Mouse (Mus musculus) heart, postnatal 0 days (tissue): ENCODE measurements around the gene Dapl1. TPM values are rescaled to one million over a fixed set of nuclear protein-coding genes. Genes with fewer than 3 reads are reported as not detected.

Experiments
- ATAC-seq: fragments of 200-750 bp; cut with Nextera tagmentation; 2 replicates; pipeline ENCODE4 v1.8.0; 2017; ENCODE audit warnings: low read depth, moderate number of reproducible peaks, moderate library complexity; ENCODE audit not compliant: insufficient read depth
- DNase-seq: peaks from one replicate; pipeline ENCODE4 v3.0.0-alpha.2; 2016; ENCODE audit warnings: low spot score
- H3K27ac ChIP-seq: fragments of 300-500 bp; sonication (generic); 2 replicates; pipeline ENCODE4 v1.5.1; 2014; ENCODE audit warnings: low read depth, mild to moderate bottlenecking
- H3K27me3 ChIP-seq: fragments of 300-500 bp; sonication (generic); 2 replicates; pipeline ENCODE4 v1.6.1; 2014; ENCODE audit warnings: low read length, mixed read lengths; ENCODE audit not compliant: control insufficient read depth, insufficient read depth
- H3K36me3 ChIP-seq: fragments of 300-500 bp; sonication (generic); replicated peaks from 2 replicates; pipeline ENCODE4 v1.6.1; 2014; ENCODE audit warnings: low read length, mixed read lengths; ENCODE audit not compliant: control insufficient read depth, insufficient read depth
- H3K4me1 ChIP-seq: fragments of 300-500 bp; sonication (generic); 2 replicates; pipeline ENCODE4 v1.6.1; 2014; ENCODE audit warnings: antibody characterized with exemption; ENCODE audit not compliant: control insufficient read depth, insufficient read depth
- H3K4me2 ChIP-seq: fragments of 300-500 bp; sonication (generic); 2 replicates; pipeline ENCODE4 v1.6.1; 2014; ENCODE audit warnings: low read depth, mild to moderate bottlenecking, low read length, moderate library complexity
- H3K4me3 ChIP-seq: fragments of 300-500 bp; sonication (generic); 2 replicates; pipeline ENCODE4 v1.5.1; 2014; ENCODE audit warnings: low read depth, low read length
- H3K9ac ChIP-seq: fragments of 300-500 bp; sonication (generic); replicated peaks from 2 replicates; pipeline ENCODE4 v1.6.1; 2014; ENCODE audit warnings: low read depth, low read length, mixed read lengths
- H3K9me3 ChIP-seq: fragments of 300-500 bp; sonication (generic); replicated peaks from 2 replicates; pipeline ENCODE4 v1.6.1; 2016; ENCODE audit warnings: low read length; ENCODE audit not compliant: control insufficient read depth
- CTCF ChIP-seq: IDR thresholded peaks from 2 replicates; pipeline ENCODE4 v1.5.1; 2016; ENCODE audit warnings: antibody characterized with exemption, control low read depth, low read depth
- EP300 ChIP-seq: IDR thresholded peaks from 2 replicates; pipeline ENCODE4 v1.6.1; 2016; ENCODE audit warnings: antibody characterized with exemption, low read depth
- WGBS: fragments of 180-500 bp; shearing (Covaris S2); extraction: QIAGEN DNeasy Blood & Tissue Kit; methylation state at CpG from one replicate; pipeline ENCODE4 v1.1.7; 2014; 5-methylcytosine and 5-hydroxymethylcytosine counted together
- polyA plus RNA-seq: library from polyadenylated mRNA; unstranded; fragments of >200 nt; fragmentation: Nextera tagmentation; extraction: Ambion mirVana; gene quantifications from 2 replicates; pipeline ENCODE4 v1.2.1, GENCODE M21; 2015
- total RNA-seq: library from RNA; depleted of rRNA; stranded (reverse); fragments of >200 nt; gene quantifications from 2 replicates; pipeline ENCODE4 v1.2.3, GENCODE M21; 2014; ENCODE audit warnings: low replicate concordance

The Dapl1 gene
- total and polyA plus RNA-seq, 2 experiments from 2014 or later = 1.2 TPM; not detected in 1

DNA sequence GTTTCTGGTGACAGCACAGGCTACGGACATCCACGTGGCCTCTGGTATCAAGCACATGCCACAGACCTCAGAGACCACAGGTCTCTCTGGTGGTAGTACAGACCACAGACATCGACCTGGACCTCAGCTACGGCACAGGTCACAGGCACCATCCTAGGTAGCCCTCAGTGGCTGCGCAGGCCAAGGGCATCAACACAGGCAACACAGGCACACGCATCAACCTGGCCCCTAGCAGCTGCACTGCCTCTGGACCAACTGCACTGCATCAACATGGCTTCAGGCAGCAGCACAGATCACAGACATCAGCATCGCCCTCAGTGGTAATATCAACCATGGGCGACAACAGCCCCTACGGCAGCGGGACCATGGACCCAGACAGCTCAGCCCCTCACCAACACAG lies 36.2 kb downstream of the Dapl1 start:
- no peak overlapping the region for H3K27ac ChIP-seq
- no peak for ATAC-seq
- 84% methylated on average over 10 of the region's 10 CpGs for WGBS

DNA sequence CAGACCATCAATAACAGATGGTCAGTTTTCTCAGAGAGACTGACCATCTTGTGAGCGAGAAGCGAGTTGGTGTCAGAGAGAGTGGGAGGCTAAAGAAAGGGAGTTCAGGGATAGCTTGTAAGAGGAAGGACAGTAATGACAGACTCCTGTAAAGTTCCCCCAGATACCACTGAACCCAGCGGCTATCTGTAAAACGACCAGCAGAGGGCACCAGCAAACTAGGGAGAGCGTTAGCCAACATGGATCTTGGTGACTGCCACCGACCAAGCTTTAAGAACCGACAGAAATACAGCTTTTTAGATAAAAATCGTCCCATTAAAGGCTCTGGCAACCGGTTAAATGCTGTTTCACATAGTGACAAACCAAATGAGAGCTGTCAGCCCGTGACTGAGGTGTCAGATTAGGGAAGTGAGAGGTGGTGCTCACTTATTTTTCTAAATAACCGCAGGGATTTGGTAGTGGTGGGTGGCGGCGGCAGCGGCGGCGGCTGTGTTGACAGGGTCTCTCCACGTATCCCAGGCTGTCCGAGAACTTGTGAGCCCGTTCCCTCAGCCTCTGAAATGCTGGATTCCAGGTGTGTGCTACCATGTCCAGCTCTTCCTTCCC lies 37.7 kb downstream of the Dapl1 start:
- ATAC-seq (peak; percentile 75), DNase-seq (peak; percentile 77)
- 5% methylated on average over 19 of the region's 19 CpGs for WGBS
- peak overlapping the region; percentile 29 for H3K4me3 ChIP-seq
- no peaks in the 10 kb centered on the region for H3K4me1 ChIP-seq
- peak overlapping the region; percentile 61 for H3K4me2 ChIP-seq
- H3K9ac ChIP-seq = peak overlapping the region; percentile 43; the same call in 1 of the 2 replicates
- H3K27ac ChIP-seq = no peak overlapping the region
- H3K36me3 ChIP-seq = no peaks in the 10 kb centered on the region
- no peaks in the 10 kb centered on the region for H3K27me3 ChIP-seq
- no peaks in the 10 kb centered on the region for H3K9me3 ChIP-seq
- TF ChIP-seq EP300 = no peak
- TF ChIP-seq CTCF = peak; percentile 95

More for the DNA sequence above, 36.2 kb downstream of the Dapl1 start:
- Histone ChIP-seq H3K4me1 (no peaks in the 10 kb centered on the region), H3K9me3 (no peaks in the 10 kb centered on the region), H3K36me3 (no peaks in the 10 kb centered on the region), H3K4me3 (no peak overlapping the region), H3K4me2 (no peak overlapping the region), H3K27me3 (no peaks in the 10 kb centered on the region), H3K9ac (no peak overlapping the region)
- DNase-seq = no peak
- no peak for TF ChIP-seq CTCF
- no peak for TF ChIP-seq EP300

DNA sequence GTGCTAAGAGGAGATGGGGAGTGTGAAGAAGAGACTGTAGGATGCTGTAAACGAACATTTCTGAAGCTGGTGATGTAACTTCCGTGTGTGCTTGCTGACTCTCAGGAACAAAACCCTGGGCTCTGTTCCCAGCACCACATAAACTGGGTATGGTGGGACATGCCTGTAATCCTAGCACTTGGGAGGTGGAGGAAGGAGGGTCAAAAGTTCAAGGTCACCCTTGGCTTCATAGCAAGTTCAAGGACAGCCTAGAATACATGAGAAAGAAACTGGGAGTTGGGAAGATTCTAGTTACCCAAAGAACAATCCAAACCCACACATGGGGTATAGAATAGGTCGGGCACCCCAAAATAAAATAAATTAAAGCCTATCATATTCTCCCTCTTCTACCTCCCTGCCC lies 39.1 kb downstream of the Dapl1 start:
- Histone ChIP-seq H3K27ac (no peak overlapping the region), H3K4me2 (no peak overlapping the region), H3K9ac (no peak overlapping the region), H3K4me1 (no peaks in the 10 kb centered on the region), H3K4me3 (no peak overlapping the region), H3K36me3 (no peaks in the 10 kb centered on the region), H3K27me3 (no peaks in the 10 kb centered on the region), H3K9me3 (no peaks in the 10 kb centered on the region)
- TF ChIP-seq CTCF (no peak), EP300 (no peak)
- no peak for ATAC-seq
- no peak for DNase-seq
- WGBS = 87% methylated on average over 3 of the region's 3 CpGs

DNA sequence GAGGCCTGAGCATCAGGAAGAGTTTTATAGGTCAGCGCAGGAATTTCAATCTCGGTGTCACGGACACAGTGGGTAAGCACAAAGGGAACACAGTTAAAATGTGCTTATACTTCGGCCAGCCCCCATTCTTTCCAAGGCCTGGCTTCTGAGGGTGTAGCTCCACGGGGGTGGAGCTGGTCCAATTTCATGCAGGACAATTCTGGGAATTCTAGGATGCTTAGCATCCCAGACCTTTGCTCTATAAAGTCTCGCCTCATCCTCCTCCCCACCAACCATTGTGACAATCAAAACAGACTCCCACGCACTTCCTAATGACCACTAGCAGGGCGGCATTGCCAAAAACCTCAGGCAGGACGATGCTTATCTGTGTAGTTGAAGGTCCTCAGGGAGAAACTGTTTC lies 42.4 kb downstream of the Dapl1 start:
- H3K9ac ChIP-seq = no peak overlapping the region
- H3K27me3 ChIP-seq = no peaks in the 10 kb centered on the region
- 70% methylated on average over 9 of the region's 9 CpGs for WGBS
- H3K27ac ChIP-seq = peak overlapping the region; percentile 45; the same call in 1 of the 2 replicates
- no peak overlapping the region for H3K4me2 ChIP-seq
- DNase-seq (no peak), ATAC-seq (peak; percentile 53)
- TF ChIP-seq EP300 (peak; percentile 88), CTCF (no peak)
- no peaks in the 10 kb centered on the region for H3K36me3 ChIP-seq
- H3K4me1 ChIP-seq = no peaks in the 10 kb centered on the region
- H3K4me3 ChIP-seq = no peak overlapping the region
- H3K9me3 ChIP-seq = no peaks in the 10 kb centered on the region

DNA sequence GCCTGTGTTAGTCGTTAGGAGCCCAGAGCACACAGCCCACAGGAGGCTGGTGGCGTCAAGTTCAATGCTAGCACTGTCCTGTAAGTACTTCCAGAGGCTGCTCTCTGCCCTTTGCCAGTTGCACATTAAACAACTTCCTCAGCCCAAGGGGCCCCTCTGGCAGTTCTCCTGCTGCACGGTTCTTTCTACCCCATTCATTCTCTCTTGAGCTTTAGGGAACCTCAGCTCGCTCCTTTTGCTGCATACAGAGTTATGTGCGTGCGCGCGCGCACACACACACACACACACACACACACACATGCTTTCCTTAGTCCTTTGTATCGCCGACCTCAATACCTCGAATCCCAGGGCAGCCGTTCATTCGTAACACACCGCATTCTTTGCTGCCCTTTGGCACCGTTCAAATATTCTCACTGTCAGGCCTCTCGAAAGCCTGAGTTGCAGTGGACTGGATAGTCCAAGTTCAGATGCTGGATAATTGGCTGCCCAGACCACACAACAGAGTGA lies 45.2 kb downstream of the Dapl1 start:
- no peaks in the 10 kb centered on the region for H3K36me3 ChIP-seq
- no peak for DNase-seq
- ATAC-seq = no peak
- TF ChIP-seq EP300 (no peak), CTCF (no peak)
- 0 out of 2 replicates have a peak overlapping the region, but pooled peaks have one; percentile 9 for H3K9ac ChIP-seq
- 60% methylated on average over 17 of the region's 17 CpGs for WGBS
- H3K27ac ChIP-seq = no peak overlapping the region
- no peak overlapping the region for H3K4me3 ChIP-seq
- H3K4me2 ChIP-seq = no peak overlapping the region
- no peaks in the 10 kb centered on the region for H3K9me3 ChIP-seq
- peaks cover 7% of the 10 kb centered on the region for H3K4me1 ChIP-seq
- no peaks in the 10 kb centered on the region for H3K27me3 ChIP-seq

DNA sequence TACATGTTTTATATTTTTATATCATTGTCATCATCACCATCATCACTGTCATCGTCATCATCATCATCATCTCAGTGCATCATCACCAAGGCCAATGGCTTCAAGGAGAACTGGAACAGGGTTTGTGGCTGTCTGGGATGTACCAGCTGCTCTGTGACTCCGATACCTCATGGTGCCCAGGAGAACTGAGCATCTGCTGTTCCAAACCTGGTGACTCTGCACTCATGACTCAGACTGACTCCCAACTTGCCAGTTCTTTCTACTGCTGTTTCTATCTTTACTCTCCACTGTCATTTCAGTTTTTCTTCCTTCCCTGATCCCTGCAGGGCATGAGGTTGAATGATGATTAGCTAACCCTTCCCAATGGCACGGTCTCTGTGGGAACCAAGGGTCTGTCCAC lies 46.4 kb downstream of the Dapl1 start:
- H3K9ac ChIP-seq = no peak overlapping the region
- H3K4me2 ChIP-seq = no peak overlapping the region
- no peak overlapping the region for H3K4me3 ChIP-seq
- no peaks in the 10 kb centered on the region for H3K36me3 ChIP-seq
- H3K27ac ChIP-seq = no peak overlapping the region
- DNase-seq = no peak
- ATAC-seq = no peak
- 76% methylated on average over 3 of the region's 3 CpGs for WGBS
- no peaks in the 10 kb centered on the region for H3K9me3 ChIP-seq
- TF ChIP-seq EP300 (no peak), CTCF (no peak)
- H3K27me3 ChIP-seq = no peaks in the 10 kb centered on the region
- peaks cover 7% of the 10 kb centered on the region for H3K4me1 ChIP-seq
